Mouse (Mus musculus) liver, adult 2 months (tissue): Measurements from ENCODE around the gene Ssc4d. TPM values are rescaled to one million over a fixed set of nuclear protein-coding genes. Genes with fewer than 3 reads are reported as not detected.

ENCODE experiments used
- DNase-seq: peaks from one replicate; pipeline ENCODE4 v3.0.0-alpha.2; 2011; ENCODE audit warnings: low read depth, low spot score; ENCODE audit errors: extremely low read depth
- H3K27ac ChIP-seq: fragments of 200-500 bp; replicated peaks from 2 replicates; pipeline ENCODE4 v1.5.1; 2012; ENCODE audit warnings: low read depth, mild to moderate bottlenecking, control low read depth, inconsistent platforms, low read length; ENCODE audit not compliant: insufficient read depth
- H3K27me3 ChIP-seq: fragments of 200-500 bp; 2 replicates; pipeline ENCODE4 v1.6.1; 2012; ENCODE audit warnings: mild to moderate bottlenecking, moderate library complexity, low read length, inconsistent platforms; ENCODE audit not compliant: control insufficient read depth, insufficient read depth
- H3K36me3 ChIP-seq: fragments of 200-500 bp; 2 replicates; pipeline ENCODE4 v1.6.1; 2012; ENCODE audit warnings: low read length, inconsistent platforms; ENCODE audit not compliant: control insufficient read depth, insufficient read depth
- H3K4me1 ChIP-seq: fragments of 200-500 bp; 2 replicates; pipeline ENCODE4 v1.6.1; 2011; ENCODE audit warnings: low read length; ENCODE audit not compliant: control insufficient read depth, insufficient read depth
- H3K4me3 ChIP-seq: fragments of 200-500 bp; 2 replicates; pipeline ENCODE4 v1.5.1; 2011; ENCODE audit warnings: low read depth, mild to moderate bottlenecking, control low read depth, low read length, moderate library complexity; ENCODE audit not compliant: insufficient read depth
- H3K79me2 ChIP-seq: fragments of 200-500 bp; 2 replicates; pipeline ENCODE4 v1.6.1; 2012; ENCODE audit warnings: inconsistent platforms, mild to moderate bottlenecking, low read length, moderate library complexity; ENCODE audit not compliant: control insufficient read depth, insufficient read depth
- H3K9ac ChIP-seq: fragments of 200-500 bp; 2 replicates; pipeline ENCODE4 v1.6.1; 2012; ENCODE audit warnings: low read depth, mild to moderate bottlenecking, control low read depth, inconsistent platforms, low read length
- CTCF ChIP-seq: fragments of 200-500 bp; IDR thresholded peaks from 2 replicates; pipeline ENCODE4 v1.5.1; 2011; ENCODE audit warnings: low read depth, low read length, control low read depth
- POLR2A ChIP-seq: fragments of 200-500 bp; IDR thresholded peaks from 2 replicates; pipeline ENCODE4 v1.6.1; 2011; ENCODE audit warnings: low read length, control low read depth; ENCODE audit not compliant: insufficient read depth; ENCODE audit errors: extremely low read depth
- WGBS: fragments of 180-500 bp; shearing (Covaris S2); methylation state at CpG from one replicate; pipeline ENCODE4 v1.1.7; 2018; 5-methylcytosine and 5-hydroxymethylcytosine counted together
- polyA plus RNA-seq: library from polyadenylated mRNA; depleted of rRNA; stranded (reverse); fragments of >200 nt; gene quantifications from 2 replicates; pipeline ENCODE4 v1.2.3, GENCODE M21; 2012
- total RNA-seq: library from RNA; depleted of rRNA; stranded (reverse); fragments of >200 nt; gene quantifications from 2 replicates; pipeline ENCODE4 v1.2.3, GENCODE M21; 2014

Gene Ssc4d
- total and polyA plus RNA-seq, 2 experiments, result 4.8 to 6.5 TPM

GRCm38 (mm10) chr5:135971876-135972275 is 2.5 kb downstream of the Ssc4d start:
- H3K79me2 ChIP-seq, result no peaks in the 10 kb centered on the region
- no peaks in the 10 kb centered on the region for H3K4me1 ChIP-seq
- no peak for TF ChIP-seq CTCF
- no peak for DNase-seq
- H3K4me3 ChIP-seq, result no peak overlapping the region
- no peak overlapping the region for H3K27ac ChIP-seq
- H3K27me3 ChIP-seq, result no peaks in the 10 kb centered on the region
- H3K9ac ChIP-seq, result no peak overlapping the region
- WGBS, result 81% methylated on average over 7 of the region's 7 CpGs
- no peaks in the 10 kb centered on the region for H3K36me3 ChIP-seq

- Histone ChIP-seq H3K9ac (no peak overlapping the region), H3K36me3 (no peaks in the 10 kb centered on the region), H3K4me3 (no peak overlapping the region), H3K27ac (no peak overlapping the region), H3K79me2 (no peaks in the 10 kb centered on the region), H3K4me1 (no peaks in the 10 kb centered on the region), H3K27me3 (no peaks in the 10 kb centered on the region)
- TF ChIP-seq CTCF (no peak), POLR2A (no peak)
- no peak for DNase-seq
- 86% methylated on average over 6 of the region's 6 CpGs for WGBS
Observed at GRCm38 (mm10) chr5:135970247-135970646, 4.1 kb downstream of the Ssc4d start.

- Histone ChIP-seq H3K4me1 (no peaks in the 10 kb centered on the region), H3K27me3 (no peaks in the 10 kb centered on the region), H3K27ac (no peak overlapping the region), H3K9ac (no peak overlapping the region), H3K36me3 (no peaks in the 10 kb centered on the region), H3K4me3 (no peak overlapping the region), H3K79me2 (no peaks in the 10 kb centered on the region)
- peak; percentile 39 for DNase-seq
- no peak for TF ChIP-seq CTCF
- no peak for TF ChIP-seq POLR2A
- 56% methylated on average over 1 of the region's 1 CpGs for WGBS
Observed at GRCm38 (mm10) chr5:135968781-135969180, 5.5 kb downstream of the Ssc4d start.

- TF ChIP-seq POLR2A (no peak), CTCF (peak; percentile 57)
- DNase-seq, result no peak
Observed at GRCm38 (mm10) chr5:135966866-135967265, 7.5 kb downstream of the Ssc4d start.

GRCm38 (mm10) chr5:135965501-135965930 is 8.8 kb downstream of the Ssc4d start:
- H3K9ac ChIP-seq, result no peak overlapping the region
- TF ChIP-seq POLR2A, result no peak
- peak; percentile 27; the same call in 1 of the 2 replicates for TF ChIP-seq CTCF
- 14% methylated on average over 24 of the region's 24 CpGs for WGBS
- no peak overlapping the region for H3K27ac ChIP-seq
- H3K36me3 ChIP-seq, result no peaks in the 10 kb centered on the region
- H3K27me3 ChIP-seq, result no peaks in the 10 kb centered on the region
- H3K79me2 ChIP-seq, result no peaks in the 10 kb centered on the region
- peaks cover 9% of the 10 kb centered on the region for H3K4me1 ChIP-seq
- DNase-seq, result no peak
- H3K4me3 ChIP-seq, result no peak overlapping the region

More at GRCm38 (mm10) chr5:135966866-135967265, 7.5 kb downstream of the Ssc4d start:
- H3K27ac ChIP-seq, result no peak overlapping the region
- H3K79me2 ChIP-seq, result no peaks in the 10 kb centered on the region
- H3K9ac ChIP-seq, result no peak overlapping the region
- 57% methylated on average over 9 of the region's 9 CpGs for WGBS
- H3K4me1 ChIP-seq, result 0 out of 2 replicates have a peak, but pooled peaks cover 1% of the 10 kb centered on the region
- H3K27me3 ChIP-seq, result no peaks in the 10 kb centered on the region
- H3K4me3 ChIP-seq, result no peak overlapping the region
- H3K36me3 ChIP-seq, result no peaks in the 10 kb centered on the region

GRCm38 (mm10) chr5:135963280-135963627 is 11.1 kb downstream of the Ssc4d start:
- DNase-seq, result no peak
- Histone ChIP-seq H3K4me3 (peak overlapping the region; percentile 57), H3K36me3 (no peaks in the 10 kb centered on the region), H3K79me2 (no peaks in the 10 kb centered on the region), H3K4me1 (peaks cover 9% of the 10 kb centered on the region), H3K27ac (peak overlapping the region; percentile 72), H3K27me3 (no peaks in the 10 kb centered on the region), H3K9ac (peak overlapping the region; percentile 73)
- TF ChIP-seq CTCF (no peak), POLR2A (no peak)
- WGBS, result 10% methylated on average over 6 of the region's 6 CpGs
